Mouse (Mus musculus): ENCODE results near the gene Gdpd3. TPM values are rescaled to one million over a fixed set of nuclear protein-coding genes. Genes with fewer than 3 reads are reported as not detected.
A peak's percentile ranks its signal among the peaks of the same experiment; 100 is the strongest.
"Not testable (repeated sequence)": the region's sequence is repeated elsewhere in the genome, so short reads cannot be mapped to it uniquely, and the experiment has no call there.

Gene Gdpd3
- 0.55 and 1.3 TPM in 2 replicates for polyA plus RNA-seq (2016; fragmentation: Nextera tagmentation; extraction: Ambion mirVana)

GRCm38 (mm10) chr7:126766201-126766600 is at the start of gene Gdpd3:
Gene Gdpd3 (plus strand): TSS chr7:126766334.
- 94% methylated on average over 16 of the region's 16 CpGs for WGBS
- Histone ChIP-seq H3K27ac (no peak within 1 kb of the TSS), H3K27me3 (ENCODE audit: insufficient read depth, poor library complexity, severe bottlenecking) (no peaks in the 10 kb centered on the region), H3K4me3 (no peak within 1 kb of the TSS), H3K36me3 (peaks cover 98% of the 10 kb centered on the region), H3K4me1 (replicated peaks) (peaks cover 20% of the 10 kb centered on the region), H3K9me3 (no peaks in the 10 kb centered on the region)
- DNase-seq (ENCODE audit: low spot score), result no peak

- H3K4me3 ChIP-seq, result no peak overlapping the region
- no peaks in the 10 kb centered on the region for H3K9me3 ChIP-seq
- H3K4me1 ChIP-seq (replicated peaks), result no peaks in the 10 kb centered on the region
- H3K27me3 ChIP-seq (ENCODE audit: insufficient read depth, poor library complexity, severe bottlenecking), result no peaks in the 10 kb centered on the region
- no peaks in the 10 kb centered on the region for H3K36me3 ChIP-seq
- no peak for DNase-seq (ENCODE audit: low spot score)
- no peak overlapping the region for H3K27ac ChIP-seq
- 91% methylated on average over 3 of the region's 3 CpGs for WGBS
These were observed 48.6 kb upstream of the Gdpd3 start for GRCm38 (mm10) chr7:126717566-126717965.

GRCm38 (mm10) chr7:126718787-126719337 is 47.3 kb upstream of the Gdpd3 start:
- H3K36me3 ChIP-seq, result no peaks in the 10 kb centered on the region
- H3K27me3 ChIP-seq (ENCODE audit: insufficient read depth, poor library complexity, severe bottlenecking), result no peaks in the 10 kb centered on the region
- H3K9me3 ChIP-seq, result no peaks in the 10 kb centered on the region
- H3K27ac ChIP-seq, result no peak overlapping the region
- DNase-seq (ENCODE audit: low spot score), result no peak
- H3K4me3 ChIP-seq, result no peak overlapping the region
- whole genome bisulfite sequencing, result 89% methylated on average over 5 of the region's 5 CpGs
- H3K4me1 ChIP-seq (replicated peaks), result no peaks in the 10 kb centered on the region

- 93% methylated on average over 13 of the region's 13 CpGs for WGBS
These were observed 44.5 kb upstream of the Gdpd3 start for GRCm38 (mm10) chr7:126721635-126722034.

GRCm38 (mm10) chr7:126725077-126725476 is 41.1 kb upstream of the Gdpd3 start:
- Histone ChIP-seq H3K27me3 (ENCODE audit: insufficient read depth, poor library complexity, severe bottlenecking) (no peaks in the 10 kb centered on the region), H3K4me1 (replicated peaks) (no peaks in the 10 kb centered on the region), H3K36me3 (no peaks in the 10 kb centered on the region), H3K27ac (no peak overlapping the region), H3K9me3 (no peaks in the 10 kb centered on the region), H3K4me3 (no peak overlapping the region)
- 85% methylated on average over 3 of the region's 3 CpGs for WGBS
- DNase-seq (ENCODE audit: low spot score), result no peak

More at GRCm38 (mm10) chr7:126721635-126722034, 44.5 kb upstream of the Gdpd3 start:
- H3K36me3 ChIP-seq, result no peaks in the 10 kb centered on the region
- no peaks in the 10 kb centered on the region for H3K9me3 ChIP-seq
- no peaks in the 10 kb centered on the region for H3K27me3 ChIP-seq (ENCODE audit: insufficient read depth, poor library complexity, severe bottlenecking)
- H3K4me3 ChIP-seq, result no peak overlapping the region
- H3K27ac ChIP-seq, result no peak overlapping the region
- DNase-seq (ENCODE audit: low spot score), result no peak
- H3K4me1 ChIP-seq (replicated peaks), result no peaks in the 10 kb centered on the region

GRCm38 (mm10) chr7:126725667-126726066 is 40.5 kb upstream of the Gdpd3 start:
- no peak for DNase-seq (ENCODE audit: low spot score)
- Histone ChIP-seq H3K9me3 (no peaks in the 10 kb centered on the region), H3K27me3 (ENCODE audit: insufficient read depth, poor library complexity, severe bottlenecking) (no peaks in the 10 kb centered on the region), H3K4me1 (replicated peaks) (no peaks in the 10 kb centered on the region), H3K4me3 (no peak overlapping the region), H3K27ac (no peak overlapping the region), H3K36me3 (no peaks in the 10 kb centered on the region)
- WGBS, result 85% methylated on average over 5 of the region's 5 CpGs

GRCm38 (mm10) chr7:126730256-126730789 is 35.8 kb upstream of the Gdpd3 start:
- WGBS, result 86% methylated on average over 4 of the region's 4 CpGs
- H3K36me3 ChIP-seq; H3K9me3 ChIP-seq; H3K27me3 ChIP-seq (ENCODE audit: insufficient read depth, poor library complexity, severe bottlenecking); H3K4me3 ChIP-seq; H3K27ac ChIP-seq; H3K4me1 ChIP-seq (replicated peaks); DNase-seq (ENCODE audit: low spot score): not testable (repeated sequence)

- H3K4me3 ChIP-seq, result no peak overlapping the region
- no peaks in the 10 kb centered on the region for H3K27me3 ChIP-seq (ENCODE audit: insufficient read depth, poor library complexity, severe bottlenecking)
- peaks cover 7% of the 10 kb centered on the region; the same call in 1 of the 2 replicates for H3K4me1 ChIP-seq (replicated peaks)
- no peak for DNase-seq (ENCODE audit: low spot score)
- 74% methylated on average over 8 of the region's 8 CpGs for WGBS
- H3K36me3 ChIP-seq, result no peaks in the 10 kb centered on the region
- no peak overlapping the region for H3K27ac ChIP-seq
- no peaks in the 10 kb centered on the region for H3K9me3 ChIP-seq
These were observed 30.0 kb upstream of the Gdpd3 start for GRCm38 (mm10) chr7:126736122-126736521.

- Histone ChIP-seq H3K4me1 (replicated peaks) (peaks cover 7% of the 10 kb centered on the region; the same call in 1 of the 2 replicates), H3K4me3 (no peak overlapping the region), H3K9me3 (no peaks in the 10 kb centered on the region), H3K27ac (peak overlapping the region; percentile 29; the same call in 1 of the 2 replicates), H3K36me3 (no peaks in the 10 kb centered on the region), H3K27me3 (ENCODE audit: insufficient read depth, poor library complexity, severe bottlenecking) (no peaks in the 10 kb centered on the region)
- 80% methylated on average over 17 of the region's 17 CpGs for WGBS
- DNase-seq (ENCODE audit: low spot score), result no peak
These were observed 26.6 kb upstream of the Gdpd3 start for GRCm38 (mm10) chr7:126739551-126739950.

GRCm38 (mm10) chr7:126740132-126740735 is 25.9 kb upstream of the Gdpd3 start:
- H3K4me1 ChIP-seq (replicated peaks), result peaks cover 7% of the 10 kb centered on the region; the same call in 1 of the 2 replicates
- peak overlapping the region; percentile 29; the same call in 1 of the 2 replicates for H3K27ac ChIP-seq
- 80% methylated on average over 13 of the region's 13 CpGs for WGBS
- no peak overlapping the region for H3K4me3 ChIP-seq
- no peak for DNase-seq (ENCODE audit: low spot score)
- no peaks in the 10 kb centered on the region for H3K36me3 ChIP-seq
- no peaks in the 10 kb centered on the region for H3K27me3 ChIP-seq (ENCODE audit: insufficient read depth, poor library complexity, severe bottlenecking)
- no peaks in the 10 kb centered on the region for H3K9me3 ChIP-seq

GRCm38 (mm10) chr7:126740977-126741376 is 25.2 kb upstream of the Gdpd3 start:
- WGBS, result 78% methylated on average over 5 of the region's 5 CpGs
- Histone ChIP-seq H3K4me1 (replicated peaks) (peaks cover 7% of the 10 kb centered on the region; the same call in 1 of the 2 replicates), H3K27me3 (ENCODE audit: insufficient read depth, poor library complexity, severe bottlenecking) (no peaks in the 10 kb centered on the region), H3K36me3 (no peaks in the 10 kb centered on the region), H3K27ac (no peak overlapping the region), H3K4me3 (no peak overlapping the region), H3K9me3 (no peaks in the 10 kb centered on the region)
- DNase-seq (ENCODE audit: low spot score), result no peak

GRCm38 (mm10) chr7:126741452-126741851 is 24.7 kb upstream of the Gdpd3 start:
- WGBS, result 87% methylated on average over 5 of the region's 5 CpGs
- no peak for DNase-seq (ENCODE audit: low spot score)
- Histone ChIP-seq H3K36me3 (no peaks in the 10 kb centered on the region), H3K27me3 (ENCODE audit: insufficient read depth, poor library complexity, severe bottlenecking) (no peaks in the 10 kb centered on the region), H3K9me3 (no peaks in the 10 kb centered on the region), H3K27ac (no peak overlapping the region), H3K4me3 (no peak overlapping the region), H3K4me1 (replicated peaks) (peaks cover 7% of the 10 kb centered on the region; the same call in 1 of the 2 replicates)

- Histone ChIP-seq H3K27ac (no peak overlapping the region), H3K36me3 (no peaks in the 10 kb centered on the region), H3K9me3 (no peaks in the 10 kb centered on the region), H3K4me3 (no peak overlapping the region), H3K27me3 (ENCODE audit: insufficient read depth, poor library complexity, severe bottlenecking) (no peaks in the 10 kb centered on the region), H3K4me1 (replicated peaks) (peaks cover 12% of the 10 kb centered on the region; the same call in 1 of the 2 replicates)
- 92% methylated on average over 13 of the region's 13 CpGs for WGBS
- DNase-seq (ENCODE audit: low spot score), result no peak
These were observed 24.1 kb upstream of the Gdpd3 start for GRCm38 (mm10) chr7:126741964-126742482.
